Mouse (Mus musculus): ENCODE measurements around the gene Nrxn3.

Gene Nrxn3

DNA sequence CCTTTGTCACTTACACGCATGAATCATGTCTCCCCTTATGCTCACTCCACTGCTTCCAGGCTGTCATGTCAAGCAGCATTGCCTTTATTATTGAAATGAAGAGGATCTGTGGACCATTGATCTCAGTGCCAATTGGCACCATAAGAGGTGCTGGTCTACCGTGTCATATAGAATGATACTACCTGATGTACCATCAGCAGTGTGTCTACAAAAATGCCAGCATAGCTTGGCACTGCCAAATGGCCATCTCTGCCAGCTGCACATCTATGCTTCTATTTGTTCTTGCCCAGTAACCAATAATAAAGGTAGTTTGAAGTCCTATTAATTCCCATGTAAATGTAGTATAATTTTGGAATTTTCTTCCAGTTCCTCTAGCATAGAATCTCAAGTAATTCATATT lies 1340.8 kb downstream of the Nrxn3 start:
- DNase-seq (ENCODE audit: low read depth, low spot score), result no peak

DNA sequence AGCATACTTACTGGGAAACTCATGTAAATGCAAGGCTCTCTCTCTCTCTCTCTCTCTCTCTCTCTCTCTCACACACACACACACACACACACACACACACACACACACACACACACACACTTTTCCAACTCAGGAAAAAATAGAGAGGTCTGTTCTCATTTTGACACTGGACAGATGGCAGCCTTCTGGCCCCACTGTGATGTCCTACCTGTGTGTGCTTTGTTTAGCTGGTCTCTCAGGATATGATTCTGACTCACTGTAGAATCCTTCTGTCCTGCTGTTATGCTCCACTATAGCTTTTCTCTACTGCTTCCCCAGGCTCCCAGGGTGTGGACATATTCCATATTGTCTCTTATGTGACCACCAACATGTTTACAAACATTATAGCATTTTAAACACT lies 1363.2 kb downstream of the Nrxn3 start:
- DNase-seq (ENCODE audit: low read depth, low spot score), result no peak

DNA sequence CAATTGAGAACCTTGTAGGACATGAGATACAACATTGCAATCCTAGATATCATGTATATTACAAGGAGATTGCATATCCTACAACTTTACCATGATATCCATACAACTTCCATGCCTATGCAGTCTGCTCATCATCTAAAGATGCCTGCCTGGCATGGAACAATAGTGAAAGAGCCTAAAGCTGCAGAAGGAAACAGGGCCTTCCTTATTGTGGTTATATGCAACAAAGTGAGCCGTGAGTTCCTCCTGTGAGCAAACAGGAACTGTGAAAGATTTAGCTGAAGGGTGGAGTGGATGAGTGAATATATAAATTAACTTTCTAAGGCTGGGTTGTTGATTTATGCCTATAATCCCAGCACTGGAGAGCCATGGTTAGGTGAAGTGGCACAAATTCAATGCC lies 1373.1 kb downstream of the Nrxn3 start:
- no peak for DNase-seq (ENCODE audit: low read depth, low spot score)

DNA sequence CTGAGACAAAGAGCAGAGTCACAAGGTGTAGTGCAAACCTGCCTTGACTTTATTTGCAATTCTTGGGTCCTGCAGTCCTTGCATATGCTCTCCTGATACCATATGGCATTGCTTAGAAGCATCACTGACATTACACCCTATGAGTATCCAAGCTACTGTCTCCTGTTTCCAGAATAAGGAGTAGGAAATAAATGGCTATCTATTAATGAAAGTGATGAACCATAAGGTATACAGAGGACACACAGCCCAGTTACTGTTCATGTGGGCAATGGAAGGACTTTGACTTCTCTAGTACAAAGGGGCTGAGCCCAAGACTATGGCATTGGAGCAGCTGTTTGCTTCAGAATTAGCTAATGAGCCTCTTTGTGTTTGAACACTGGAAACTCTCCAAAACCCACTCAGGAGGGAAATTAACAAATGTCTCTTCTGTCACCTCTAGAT lies 1390.7 kb downstream of the Nrxn3 start:
- DNase-seq (ENCODE audit: low read depth, low spot score), result peak; percentile 12

DNA sequence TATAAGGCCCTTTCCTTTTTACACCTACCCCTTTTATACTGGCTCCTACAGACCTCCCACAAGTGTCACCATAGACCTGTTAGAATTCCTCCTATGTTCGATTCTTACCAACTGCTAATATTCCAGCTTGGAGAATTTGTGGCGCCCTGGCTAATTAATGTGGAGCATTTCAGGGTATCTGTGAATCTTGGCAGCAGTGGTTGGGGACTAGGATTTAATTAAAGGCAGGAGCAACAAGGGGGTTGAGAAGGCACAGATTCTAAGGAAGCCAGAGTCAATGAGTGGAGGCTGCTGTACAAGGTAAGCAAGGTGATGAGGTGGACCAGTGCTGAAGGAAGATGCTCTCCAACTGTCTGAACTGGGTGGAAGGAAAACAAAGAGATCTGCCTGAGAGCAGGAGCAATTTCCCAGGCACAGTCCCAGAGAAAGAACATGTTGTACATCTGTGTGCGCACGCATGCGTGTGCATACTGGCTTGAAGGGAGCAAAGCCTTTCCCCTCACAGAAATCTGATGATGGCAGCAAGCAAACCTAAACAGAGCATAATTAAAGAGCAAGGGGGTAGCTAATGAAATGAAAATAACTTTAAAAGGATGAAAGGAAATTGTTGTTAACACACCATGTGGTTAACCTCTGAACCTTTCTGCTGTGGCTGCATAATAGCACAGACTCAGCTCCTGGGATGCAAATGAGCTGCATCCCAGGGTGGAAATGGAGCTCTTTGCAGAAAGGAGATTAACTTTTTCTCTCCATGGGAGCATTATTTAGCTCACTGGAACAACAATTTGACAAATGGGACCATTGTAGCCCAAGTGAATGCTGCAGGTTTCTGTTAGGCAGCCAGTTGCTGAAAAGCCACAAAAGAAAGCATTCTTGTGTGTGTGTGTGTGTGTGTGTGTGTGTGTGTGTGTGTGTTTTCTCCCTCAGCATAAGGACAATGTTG lies 1409.5 kb downstream of the Nrxn3 start:
- no peak for DNase-seq (ENCODE audit: low read depth, low spot score)

DNA sequence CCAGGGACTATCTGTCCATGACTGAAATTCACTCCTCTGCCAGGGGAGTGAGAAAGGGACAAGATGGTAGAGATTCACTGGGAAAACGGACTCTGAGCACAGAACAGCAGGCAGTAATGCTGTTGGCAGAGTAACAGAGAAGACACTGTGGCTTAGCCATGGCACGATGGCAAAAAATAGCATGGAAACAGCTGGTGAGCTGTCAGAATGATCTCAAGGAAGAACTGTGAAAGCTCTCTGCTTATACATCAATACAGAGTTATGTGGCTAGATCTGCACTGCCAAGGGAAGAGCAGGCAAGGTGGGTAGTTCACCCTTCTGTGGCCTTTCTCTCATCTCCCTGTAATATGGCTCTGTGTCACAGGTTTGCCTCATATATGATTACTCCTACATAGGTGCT lies 1419.3 kb downstream of the Nrxn3 start:
- DNase-seq (ENCODE audit: low read depth, low spot score), result no peak

DNA sequence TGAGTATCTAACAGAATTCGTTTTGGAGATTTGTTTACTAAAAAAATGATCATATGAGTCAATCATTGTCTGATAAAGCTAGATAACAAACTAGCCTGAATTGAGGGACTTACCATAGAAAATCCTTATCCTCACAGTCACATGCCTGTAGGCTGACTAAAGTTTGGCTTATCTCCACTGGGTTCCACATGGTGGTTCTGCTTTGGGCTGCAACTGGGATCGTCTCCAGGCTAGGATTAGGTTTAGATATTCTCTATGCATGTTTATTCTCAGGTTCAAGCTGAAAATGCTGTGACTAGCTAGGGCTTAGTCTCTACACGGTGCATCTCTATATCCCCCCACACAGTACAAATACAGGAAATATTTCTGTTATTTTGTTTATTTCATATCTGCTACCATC lies 1421.6 kb downstream of the Nrxn3 start:
- no peak for DNase-seq (ENCODE audit: low read depth, low spot score)

DNA sequence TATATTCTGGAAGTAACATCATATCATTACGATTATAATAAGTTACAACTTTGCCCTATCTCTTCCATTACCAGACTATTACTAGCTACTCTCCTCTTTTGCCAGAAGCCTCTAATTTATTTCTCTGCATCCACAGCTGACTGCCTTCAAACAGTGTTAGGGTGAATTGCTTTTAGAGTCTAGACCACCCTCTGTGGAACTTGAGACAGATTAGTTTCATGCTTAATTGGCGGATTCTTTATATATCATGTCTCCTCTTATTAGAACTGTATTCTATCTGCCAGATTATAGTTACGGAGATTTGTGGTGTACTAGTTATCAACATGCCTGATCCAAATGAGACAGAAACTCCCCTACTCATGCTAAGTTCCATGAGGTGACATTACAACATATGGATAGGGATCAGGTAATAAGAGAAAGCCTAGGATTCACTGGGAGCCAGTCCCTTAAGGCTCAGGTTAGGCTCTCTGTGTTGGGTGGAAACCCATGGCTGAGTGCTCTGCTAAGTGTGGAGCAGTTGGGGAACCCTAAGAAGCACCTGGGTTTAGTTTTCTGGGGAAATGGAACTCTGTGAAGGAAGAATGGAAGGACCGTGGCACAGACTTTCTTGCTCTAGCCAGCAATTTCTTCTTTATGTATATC lies 1435.6 kb downstream of the Nrxn3 start:
- DNase-seq (ENCODE audit: low read depth, low spot score), result no peak

DNA sequence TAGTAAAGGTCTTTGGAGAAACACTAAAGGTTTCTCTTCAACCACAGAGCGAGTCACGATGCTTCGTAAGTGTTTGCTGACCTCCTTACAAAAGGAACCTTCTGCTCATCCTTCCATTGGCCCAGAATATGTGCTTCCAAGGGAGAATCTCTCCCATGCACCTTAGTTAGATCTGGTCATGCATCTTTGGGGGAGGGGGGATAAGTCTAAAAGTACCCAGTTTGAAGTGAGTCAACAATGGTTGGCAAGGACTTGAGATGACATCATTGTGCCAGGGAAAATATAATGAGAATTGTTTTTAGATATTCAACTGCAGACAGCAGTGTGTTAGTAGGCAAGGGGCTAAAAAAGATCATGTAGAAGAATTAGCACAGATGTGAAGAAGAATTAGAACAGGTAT lies 1437.2 kb downstream of the Nrxn3 start:
- no peak for DNase-seq (ENCODE audit: low read depth, low spot score)

DNA sequence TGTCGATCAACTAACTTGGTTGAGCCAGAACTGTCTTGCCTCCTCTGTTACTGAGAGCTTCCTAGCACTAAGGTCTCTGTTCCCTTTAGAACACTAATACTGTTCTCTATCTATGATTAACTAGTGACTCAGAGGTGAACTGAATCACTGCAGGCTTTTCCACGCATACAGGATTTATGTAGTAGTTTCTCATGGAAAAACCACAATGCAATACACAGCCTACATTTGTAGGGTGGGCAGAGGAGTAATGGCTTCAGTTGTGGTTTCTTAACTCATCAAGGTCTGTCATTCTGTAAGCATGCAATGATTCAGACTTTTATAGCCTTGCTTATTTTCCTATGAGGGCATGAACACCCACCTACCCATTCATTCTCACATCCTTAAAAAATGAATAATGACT lies 1443.4 kb downstream of the Nrxn3 start:
- no peak for DNase-seq (ENCODE audit: low read depth, low spot score)

DNA sequence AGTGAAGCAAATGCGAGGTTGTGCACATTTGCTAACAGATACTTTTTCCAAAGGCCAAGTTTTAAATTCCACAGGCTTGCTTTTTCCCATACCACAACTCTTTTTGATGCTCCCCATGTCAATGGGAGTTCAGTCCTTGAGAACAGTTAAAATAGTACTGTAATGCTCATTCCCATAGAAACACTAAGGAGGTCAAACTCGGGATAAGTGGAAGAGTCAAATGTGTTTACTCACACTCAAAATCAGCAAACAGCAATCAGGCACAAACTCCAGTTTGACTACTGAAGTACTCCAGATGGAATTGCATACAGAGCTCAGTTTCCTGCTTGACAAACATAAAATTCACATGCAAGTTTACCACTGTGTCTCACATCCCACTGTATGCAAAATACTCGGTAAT lies 1458.9 kb downstream of the Nrxn3 start:
- DNase-seq (ENCODE audit: low read depth, low spot score), result no peak

DNA sequence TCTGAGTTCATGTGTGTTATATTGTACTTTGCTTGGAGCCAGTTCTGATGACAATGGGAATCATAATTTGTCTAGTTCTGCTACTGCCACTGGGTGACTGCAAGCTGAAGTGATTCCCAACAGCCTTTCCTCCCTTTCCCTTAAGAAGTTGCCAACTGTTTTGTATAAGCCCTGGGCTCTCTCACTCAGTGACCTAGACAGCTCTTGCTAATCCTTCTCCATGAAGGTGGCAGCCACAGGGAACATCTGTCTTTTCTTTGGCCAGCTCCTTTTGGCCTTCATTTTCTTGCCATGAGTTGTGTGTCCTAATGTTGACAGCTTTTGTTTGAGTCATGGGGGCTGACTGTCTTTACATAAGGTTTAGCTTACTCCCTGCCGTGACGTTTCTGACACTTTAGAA lies 1460.3 kb downstream of the Nrxn3 start:
- no peak for DNase-seq (ENCODE audit: low read depth, low spot score)

DNA sequence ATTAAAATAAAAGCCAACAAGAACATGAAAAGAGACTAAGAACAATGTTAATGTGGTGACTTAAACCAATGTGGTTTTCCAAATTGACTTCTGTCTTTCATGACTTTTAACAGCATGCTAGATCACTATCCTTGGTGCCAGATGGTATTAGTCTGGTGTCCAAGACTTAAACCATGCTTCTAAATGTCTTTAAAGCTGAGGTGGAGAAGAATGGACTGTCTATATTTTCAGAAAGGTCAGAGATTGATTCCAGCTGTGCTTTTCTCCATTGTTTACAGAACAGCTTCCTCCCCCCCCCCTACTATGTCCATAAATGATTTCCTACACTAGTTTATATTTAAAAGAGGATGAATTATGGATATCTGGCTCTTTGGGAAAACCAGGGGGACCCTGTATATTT lies 1473.5 kb downstream of the Nrxn3 start:
- DNase-seq (ENCODE audit: low read depth, low spot score), result no peak

DNA sequence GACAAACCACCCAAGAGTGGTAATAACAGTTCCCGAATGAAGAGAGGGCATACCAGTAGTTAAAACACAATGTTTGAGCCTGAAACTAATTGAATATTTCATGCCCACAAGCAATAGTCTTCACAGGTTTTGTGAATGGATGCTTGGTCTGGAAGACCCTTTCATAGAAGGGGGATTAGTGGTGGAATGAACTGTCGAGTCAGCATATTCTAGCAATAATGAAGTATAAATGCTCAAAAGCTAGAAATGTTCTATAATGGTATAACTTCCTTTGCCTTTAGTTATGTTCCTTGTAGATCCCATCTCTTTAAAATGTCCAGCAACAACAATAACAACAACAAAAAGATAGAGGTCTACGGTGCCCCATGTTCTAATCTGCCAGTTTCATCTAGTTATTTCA lies 1475.3 kb downstream of the Nrxn3 start:
- no peak for DNase-seq (ENCODE audit: low read depth, low spot score)

DNA sequence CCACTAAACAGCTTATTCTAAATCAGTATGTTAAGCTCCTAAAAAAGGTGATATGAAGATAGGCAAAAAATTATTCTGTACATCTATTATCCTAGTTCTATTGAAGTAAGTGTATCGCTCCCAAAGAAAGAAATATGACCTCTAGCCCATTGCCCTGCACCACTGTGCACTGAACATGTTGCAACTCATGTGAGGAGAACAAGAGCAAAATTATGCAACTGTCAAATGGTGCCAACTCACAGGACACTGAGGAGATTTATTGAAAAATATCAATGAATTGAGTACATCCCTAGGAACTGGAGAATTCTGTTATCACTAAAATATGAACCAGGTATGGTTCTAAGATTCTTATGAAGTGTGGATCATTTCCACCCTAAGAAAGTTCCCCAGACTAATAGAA lies 1479.8 kb downstream of the Nrxn3 start:
- DNase-seq (ENCODE audit: low read depth, low spot score), result no peak

DNA sequence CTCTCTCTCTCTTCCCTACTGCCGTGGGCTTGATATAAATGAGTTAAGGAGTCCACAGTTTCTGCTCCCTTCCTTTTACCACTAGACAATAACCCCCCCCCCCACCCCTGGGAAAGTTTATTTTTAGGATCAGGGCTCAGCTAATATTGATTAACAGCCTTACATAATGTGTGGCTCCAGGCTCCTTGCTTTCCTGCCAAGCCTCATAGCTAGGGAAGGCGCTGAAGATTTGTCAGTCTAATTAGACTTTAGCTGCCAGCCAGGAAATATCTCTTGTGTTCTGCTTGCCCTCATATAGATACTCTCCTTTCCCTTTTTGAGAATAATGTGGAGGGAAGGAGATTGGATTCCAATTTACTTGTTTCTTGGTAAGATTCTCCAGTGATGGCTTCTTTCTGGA lies 1488.7 kb downstream of the Nrxn3 start:
- DNase-seq (ENCODE audit: low read depth, low spot score), result no peak

DNA sequence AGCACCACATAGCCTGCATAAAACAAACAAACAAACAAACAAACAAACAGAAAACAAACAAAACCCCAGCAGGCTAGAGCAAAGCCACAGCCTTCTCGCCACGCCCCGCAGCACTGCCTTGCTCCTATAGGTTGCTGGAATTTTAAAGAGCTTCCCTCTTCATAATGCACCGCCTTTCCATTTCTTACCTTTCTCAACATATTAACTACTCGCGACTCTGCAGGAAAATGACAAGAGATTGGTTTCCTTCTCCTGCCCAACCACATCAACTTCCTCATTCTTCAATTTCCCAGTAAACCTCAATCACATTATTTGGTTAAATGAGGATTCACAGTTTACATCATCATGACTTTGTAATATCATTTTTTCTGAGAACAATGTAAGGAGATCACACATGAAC lies 1494.4 kb downstream of the Nrxn3 start:
- no peak for DNase-seq (ENCODE audit: low read depth, low spot score)

DNA sequence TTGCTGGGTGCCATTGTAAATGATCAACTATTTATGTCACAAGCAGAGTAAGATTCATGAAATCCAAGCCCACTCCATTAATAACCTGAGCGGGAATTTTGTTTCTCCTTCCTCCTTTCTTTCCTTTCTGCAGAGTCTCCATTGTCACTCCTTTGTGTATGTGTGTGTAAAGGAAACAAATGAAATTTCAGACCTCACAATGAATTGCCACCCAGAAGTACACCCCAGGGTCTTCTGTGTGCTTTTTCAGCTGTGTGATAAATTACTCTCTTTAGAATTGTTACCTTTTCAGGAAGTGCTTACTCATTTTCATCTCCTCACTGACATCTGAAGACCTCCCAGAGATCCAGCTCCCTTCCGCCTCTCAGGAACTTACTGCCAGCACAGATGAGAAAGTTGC lies 1506.4 kb downstream of the Nrxn3 start:
- no peak for DNase-seq (ENCODE audit: low read depth, low spot score)

DNA sequence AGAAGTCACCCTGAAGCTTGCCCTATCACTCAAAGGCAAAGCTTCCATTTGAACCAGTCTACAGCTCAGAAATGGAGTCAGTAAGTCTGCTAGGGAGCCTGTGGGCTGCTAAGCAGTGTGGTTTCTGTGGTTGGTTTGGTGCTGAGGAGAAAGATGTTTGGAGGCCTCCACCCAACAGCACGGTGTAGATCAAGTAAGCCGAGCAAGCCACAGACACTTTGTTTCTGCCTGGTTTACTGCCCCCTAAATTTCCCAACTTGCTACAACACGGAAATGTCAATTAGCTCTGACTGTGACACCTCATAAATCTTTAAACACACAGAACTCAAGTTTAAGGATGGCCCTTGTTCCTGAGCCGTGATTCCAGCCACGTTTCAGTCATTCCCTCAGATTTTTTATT lies 1513.4 kb downstream of the Nrxn3 start:
- DNase-seq (ENCODE audit: low read depth, low spot score), result no peak

DNA sequence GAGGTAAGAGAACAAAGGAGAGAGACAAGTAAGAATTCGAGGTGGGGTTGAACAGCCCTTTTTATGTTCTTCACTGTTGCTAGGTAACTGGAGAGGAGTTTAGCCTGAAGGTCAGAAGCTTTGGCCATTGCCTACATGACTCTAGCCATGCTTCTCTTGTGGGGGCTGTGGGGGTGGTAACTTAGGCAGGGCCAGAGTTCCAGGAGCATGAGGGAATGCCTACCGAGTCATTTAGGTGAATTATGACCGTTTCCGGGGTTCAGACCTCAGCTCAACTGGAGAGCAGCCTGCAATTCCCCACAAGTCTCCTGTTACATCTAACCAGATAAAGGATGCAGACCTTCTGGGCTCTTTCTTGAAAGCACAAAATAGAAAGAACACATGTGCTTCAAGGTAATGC lies 1537.6 kb downstream of the Nrxn3 start:
- DNase-seq (ENCODE audit: low read depth, low spot score), result no peak

DNA sequence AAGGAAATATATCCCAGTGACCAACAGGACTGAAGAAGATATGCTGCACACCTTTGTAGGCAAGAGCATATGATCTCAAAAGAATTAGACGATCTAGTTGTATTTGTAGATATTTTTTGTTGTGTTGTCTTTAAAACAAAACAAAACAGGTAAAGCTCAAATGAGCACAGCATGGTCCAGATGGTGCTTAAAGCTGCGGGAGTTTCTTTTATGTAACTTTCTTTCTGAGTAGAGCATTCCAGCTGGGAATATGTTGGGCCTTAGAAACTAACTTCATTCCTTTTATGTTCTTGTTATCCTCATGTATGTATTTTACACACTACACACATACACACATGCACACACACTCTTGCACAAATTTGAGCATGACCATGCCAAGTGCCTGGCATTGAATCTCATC lies 1545.4 kb downstream of the Nrxn3 start:
- no peak for DNase-seq (ENCODE audit: low read depth, low spot score)

DNA sequence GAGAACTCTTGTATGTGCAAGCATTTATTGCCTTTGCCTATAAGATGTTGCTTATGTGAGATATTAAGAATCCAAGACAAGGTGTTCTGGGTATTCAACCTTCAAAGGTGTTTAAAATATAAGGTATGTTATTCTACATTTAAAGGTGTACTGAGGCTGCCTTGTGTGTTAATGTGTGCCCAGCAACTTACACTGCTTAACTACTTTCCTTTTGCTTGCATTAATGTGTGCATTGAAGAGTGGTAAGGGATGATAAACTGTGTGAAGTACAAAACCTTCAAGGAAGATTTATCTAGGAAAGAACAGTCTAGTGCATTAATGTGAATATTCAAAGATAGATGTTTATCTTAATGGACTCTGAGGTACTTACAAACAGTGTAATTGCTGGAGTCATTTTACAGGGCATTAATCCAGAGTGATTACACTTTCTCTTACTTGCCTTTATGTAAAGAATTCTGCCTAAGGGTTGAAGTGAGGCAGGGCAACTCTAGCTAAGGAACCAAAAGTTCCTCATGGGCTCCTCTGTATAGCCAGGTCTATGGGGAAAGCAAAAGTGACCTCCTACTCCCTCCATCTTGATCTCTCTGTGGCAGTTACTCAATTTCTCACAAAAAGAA lies 1548.2 kb downstream of the Nrxn3 start:
- DNase-seq (ENCODE audit: low read depth, low spot score), result no peak

Measured in brain, embryonic 18.5 days (tissue).